Mouse (Mus musculus) gastrocnemius, postnatal 14 days (tissue): Measurements from ENCODE around the gene Mmp14. TPM values are rescaled to one million over a fixed set of nuclear protein-coding genes. Genes with fewer than 3 reads are reported as not detected.

Source experiments
- DNase-seq: peaks from one replicate; pipeline ENCODE4 v3.0.0; 2021; ENCODE audit warnings: mixed read lengths
- intact Hi-C: fragments of 180-260 bp; cut with DNase I; formaldehyde crosslinking; loops from one replicate; pipeline ENCODE4 v1.15.1; 2025; ENCODE audit warnings: low total_unique reads
- long read RNA-seq, 2 experiments: library from polyadenylated mRNA; stranded (forward); transcript quantifications; one replicate each; pipeline ENCODE4 v2.0.0; 2021
- total RNA-seq, 2 experiments: library from RNA; stranded (reverse); gene quantifications; 2 replicates each; pipeline ENCODE4 v1.2.3; 2021

Mmp14 gene
- total RNA-seq: 10 to 100 TPM; 52.0 to 68.1 TPM
- long read RNA-seq, experiment 1, transcript Mmp14-201 (10 exons, 2,596 nt): major isoform, 30 of 36 reads
- long read RNA-seq, experiment 1, partial matches to known transcripts: 3 of 36 reads
- long read RNA-seq, experiment 1, other reads (novel, unspliced or antisense): 3 of 36 reads
- long read RNA-seq, experiment 2, transcript Mmp14-201 (10 exons, 2,596 nt): major isoform, 30 of 35 reads
- long read RNA-seq, experiment 2, partial matches to known transcripts: 2 of 35 reads
- long read RNA-seq, experiment 2, other reads (novel, unspliced or antisense): 3 of 35 reads

DNA sequence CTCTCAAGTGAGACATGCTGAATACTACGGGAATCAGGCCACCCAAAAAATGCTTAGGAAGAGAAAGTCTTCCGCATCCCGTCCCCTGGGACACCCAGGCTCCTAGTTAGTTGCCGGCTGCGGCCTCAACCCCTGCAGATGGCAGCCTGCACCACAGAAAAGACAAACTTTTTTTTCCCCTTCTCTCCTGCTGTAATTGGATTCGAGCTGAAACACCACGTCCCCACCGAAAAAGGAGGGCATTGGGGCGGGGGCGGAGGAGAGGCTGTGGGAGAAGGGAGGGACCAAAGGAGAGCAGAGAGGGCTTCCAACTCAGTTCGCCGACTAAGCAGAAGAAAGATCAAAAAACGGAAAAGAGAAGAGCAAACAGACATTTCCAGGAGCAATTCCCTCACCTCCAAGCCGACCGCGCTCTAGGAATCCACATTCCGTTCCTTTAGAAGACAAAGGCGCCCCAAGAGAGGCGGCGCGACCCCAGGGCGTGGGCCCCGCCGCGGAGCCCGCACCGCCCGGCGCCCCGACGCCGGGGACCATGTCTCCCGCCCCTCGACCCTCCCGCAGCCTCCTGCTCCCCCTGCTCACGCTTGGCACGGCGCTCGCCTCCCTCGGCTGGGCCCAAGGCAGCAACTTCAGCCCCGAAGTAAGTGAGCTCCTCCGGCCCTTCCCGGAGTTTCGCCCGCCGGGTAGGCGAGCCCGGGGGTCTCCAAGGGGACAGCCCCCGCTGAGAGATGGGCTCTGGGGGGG lies at the start of gene Mmp14:
TSS of gene Mmp14 (plus strand) at position 279 of the 744 bp plus-strand sequence.
- DNase-seq: peak; percentile 82
- intact Hi-C loops: no loop called here

DNA sequence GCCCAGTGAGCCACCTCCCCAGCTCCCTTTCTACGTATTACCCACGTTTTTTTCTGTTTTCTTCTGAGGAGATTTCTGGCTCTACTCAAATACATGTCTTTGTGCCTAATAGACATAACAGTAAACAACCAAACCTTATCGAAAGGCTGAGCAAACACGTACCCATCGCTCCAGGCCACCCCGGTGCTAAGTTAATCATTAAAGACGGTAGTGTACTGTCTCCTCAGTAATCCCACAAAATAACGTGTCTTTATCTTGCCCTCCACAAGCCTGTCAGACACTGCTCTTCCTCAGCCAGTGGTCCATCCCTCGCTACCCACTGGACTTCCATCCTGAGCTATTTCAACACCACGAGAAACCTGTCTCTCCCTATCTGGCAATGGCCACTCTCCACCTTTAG lies 49.6 kb upstream of the Mmp14 start:
- intact Hi-C loops: no loop called here

DNA sequence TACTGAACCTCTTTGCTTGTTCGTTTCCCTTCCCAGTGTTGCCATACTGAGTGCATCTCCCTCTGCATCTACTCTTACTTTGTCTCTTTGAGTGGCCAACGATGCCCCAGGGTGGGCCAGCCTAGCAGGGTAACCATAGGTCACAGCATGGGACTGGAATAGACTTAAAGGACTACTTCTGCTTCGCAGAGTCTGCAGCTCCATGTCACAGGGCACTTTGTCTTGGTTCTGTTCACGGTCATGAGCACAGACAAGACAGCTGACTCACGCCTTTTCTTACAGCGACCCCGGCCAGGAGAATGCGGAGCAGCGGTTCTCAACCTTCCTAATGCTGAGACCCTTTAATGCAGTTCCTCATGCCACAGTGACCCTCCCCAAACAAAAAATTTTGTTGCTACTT lies 48.8 kb upstream of the Mmp14 start:
- no peak for DNase-seq
- intact Hi-C loops: no loop called here

More for the DNA sequence above, 49.6 kb upstream of the Mmp14 start:
- no peak for DNase-seq

DNA sequence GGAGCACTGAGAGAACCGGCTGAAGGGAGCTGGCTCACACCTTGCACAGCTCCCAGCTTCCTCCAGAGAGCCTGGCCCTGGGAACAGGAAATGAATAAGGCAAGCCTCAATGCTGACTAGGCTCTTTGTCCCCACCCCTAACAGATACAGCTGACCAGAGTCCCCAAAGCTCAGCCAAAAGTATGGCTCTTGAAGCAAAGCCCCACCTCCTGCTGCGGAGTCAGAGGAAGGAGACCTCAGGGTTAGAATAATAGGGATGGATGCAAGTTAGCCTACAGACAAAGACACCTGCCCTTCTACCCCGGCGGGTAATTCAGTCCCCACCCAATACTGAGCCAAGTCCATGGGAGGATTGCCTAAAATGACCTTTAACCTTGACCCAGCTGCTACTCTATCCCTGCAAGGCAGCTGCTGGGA lies 48.0 kb upstream of the Mmp14 start:
- DNase-seq: no peak
- intact Hi-C loops: no loop called here

DNA sequence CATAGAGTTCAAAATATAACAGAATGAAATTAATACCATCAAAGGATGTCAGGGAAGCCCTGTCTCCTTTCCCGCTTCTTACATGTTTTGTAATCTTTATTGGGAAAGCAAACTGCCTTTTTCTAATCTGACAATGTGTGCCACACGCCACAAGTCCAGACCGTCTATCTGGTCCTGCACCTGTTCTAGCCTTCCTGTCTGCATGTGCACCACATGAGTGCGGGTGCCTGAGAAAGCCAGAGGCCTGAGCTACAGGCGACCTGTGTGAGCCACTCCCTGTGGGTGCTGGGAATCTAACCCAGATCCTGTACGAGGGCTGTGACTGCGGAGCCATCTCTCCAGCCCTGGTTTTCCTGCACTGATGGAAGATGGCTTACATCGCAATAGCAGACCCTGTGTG lies 47.0 kb upstream of the Mmp14 start:
- intact Hi-C loops: no loop called here
- DNase-seq: no peak

DNA sequence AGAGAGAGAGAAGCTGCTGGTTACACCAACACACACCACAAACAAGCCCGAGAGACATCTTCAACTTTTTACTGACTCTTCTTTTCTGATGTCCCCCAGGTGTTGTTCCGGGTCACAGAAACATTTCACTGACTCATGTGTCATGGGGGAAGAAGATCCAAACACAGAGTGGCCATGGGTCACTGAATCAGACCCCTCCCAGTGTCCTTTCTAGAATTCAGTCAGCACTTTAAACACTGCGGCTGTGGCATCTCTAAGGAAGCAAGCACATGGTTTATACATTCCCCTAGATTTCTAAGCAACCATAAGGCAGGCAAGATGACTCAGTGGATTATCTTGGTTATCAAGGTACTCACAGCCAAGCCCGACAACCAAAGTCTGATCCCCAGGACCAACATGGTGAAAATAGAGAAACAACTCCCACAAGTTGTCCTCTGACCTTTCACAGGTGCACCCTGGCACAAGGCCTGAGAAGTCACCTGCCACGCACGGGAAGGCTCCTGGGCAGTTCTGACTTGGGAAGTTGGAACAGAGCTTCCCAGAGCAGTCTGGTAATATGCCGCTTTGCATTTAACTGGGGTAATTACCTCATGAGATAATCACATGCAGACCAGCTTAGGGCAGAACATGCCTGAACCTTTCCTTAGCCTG lies 45.3 kb upstream of the Mmp14 start:
- intact Hi-C loops: no loop called here

DNA sequence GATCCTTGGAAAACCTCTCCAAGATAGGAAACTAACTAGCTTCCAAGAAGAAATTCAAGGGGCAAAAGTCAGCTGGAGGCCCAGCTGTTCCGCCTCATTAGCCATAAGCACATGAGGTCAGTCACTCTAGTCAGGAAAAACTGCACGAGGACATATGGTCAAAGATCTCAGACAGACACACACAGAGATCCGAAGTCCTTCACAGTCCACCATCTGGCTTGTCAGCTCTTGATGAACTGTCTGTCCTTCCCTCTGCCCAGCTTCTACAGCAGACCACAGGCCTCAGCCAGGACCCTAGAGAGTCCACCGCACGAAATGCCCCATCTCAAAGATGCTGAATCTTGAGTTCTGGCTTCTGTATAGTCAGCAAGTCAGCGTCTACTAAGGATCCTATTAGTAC lies 43.9 kb upstream of the Mmp14 start:
- no peak for DNase-seq
- intact Hi-C loops: no loop called here

More for the DNA sequence above, 45.3 kb upstream of the Mmp14 start:
- no peak for DNase-seq

DNA sequence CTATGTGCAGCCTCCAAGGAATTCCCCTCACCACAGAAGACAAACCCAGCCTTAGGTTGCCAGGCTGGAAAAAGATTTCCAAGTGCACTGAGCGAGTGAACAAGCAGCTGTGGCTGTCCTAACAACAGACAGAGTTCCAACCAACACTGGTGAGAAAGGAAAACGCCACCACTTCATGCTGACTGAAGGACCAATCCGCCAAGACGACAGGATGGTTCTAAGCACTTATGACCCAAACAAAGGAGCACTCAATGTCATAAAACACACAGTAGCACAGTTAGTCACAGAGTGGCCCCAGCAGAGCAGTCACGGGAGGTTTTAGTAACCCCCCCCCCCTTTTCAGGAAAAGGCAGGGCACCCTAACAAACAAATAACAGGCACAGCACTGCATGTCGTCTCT lies 40.6 kb upstream of the Mmp14 start:
- no peak for DNase-seq
- intact Hi-C loops: no loop called here

DNA sequence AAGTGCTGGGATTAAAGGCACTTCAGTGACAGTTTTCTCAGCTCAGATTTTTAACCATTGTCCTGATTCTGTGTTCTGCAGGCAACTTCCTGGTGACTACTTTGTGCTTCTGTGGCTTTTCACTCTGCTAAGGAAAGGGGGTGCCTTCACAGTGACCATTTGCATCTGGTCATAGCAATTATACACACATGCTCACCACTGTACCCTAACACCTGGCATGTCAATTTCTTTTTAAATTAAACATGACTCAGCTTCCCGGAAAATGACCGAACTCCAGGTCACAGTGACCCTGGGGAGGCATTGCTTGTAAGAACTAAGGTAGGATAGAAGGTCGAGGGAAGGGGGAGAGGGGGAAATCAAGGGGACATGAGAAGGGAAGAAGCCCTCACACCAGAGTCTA lies 37.6 kb upstream of the Mmp14 start:
- intact Hi-C loops: no loop called here
- DNase-seq: no peak

DNA sequence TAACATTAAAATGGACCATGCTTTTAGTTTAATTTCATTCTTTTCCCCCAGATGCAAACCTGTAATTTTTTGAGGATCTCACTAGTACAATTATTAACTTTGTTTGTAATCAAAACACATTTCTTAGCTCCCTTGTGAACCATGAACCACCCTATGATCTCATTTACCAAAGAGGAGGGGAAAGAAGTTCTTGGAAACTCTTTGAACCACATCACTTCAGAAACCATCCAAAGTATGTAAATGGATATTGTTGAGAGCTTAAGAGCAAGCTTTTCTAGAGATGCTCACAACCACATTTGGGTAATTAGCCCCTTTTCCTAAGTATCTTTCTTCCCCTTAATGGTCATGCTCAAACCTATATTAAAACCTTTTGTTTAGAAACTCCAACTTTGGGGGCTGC lies 37.1 kb upstream of the Mmp14 start:
- DNase-seq: no peak
- intact Hi-C loops: no loop called here

DNA sequence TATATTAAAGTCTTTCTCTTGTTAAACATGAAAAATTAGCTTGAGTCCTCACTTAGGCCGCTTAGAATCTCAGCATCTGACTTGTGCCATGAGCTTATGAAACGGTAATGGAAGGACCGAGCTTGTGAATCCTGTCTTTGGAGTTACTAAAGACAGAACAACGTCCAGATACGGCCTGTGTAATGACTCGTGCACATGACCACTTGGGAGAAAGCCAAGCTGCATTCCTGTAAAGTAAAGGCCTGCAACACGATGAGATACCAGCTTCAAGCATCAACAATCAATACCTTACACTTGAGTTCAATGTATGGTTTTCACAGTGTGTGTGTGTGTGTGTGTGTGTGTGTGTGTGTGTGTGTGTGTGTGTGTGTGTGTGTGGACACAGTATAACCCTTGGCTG lies 34.7 kb upstream of the Mmp14 start:
- intact Hi-C loops: no loop called here
- DNase-seq: no peak

DNA sequence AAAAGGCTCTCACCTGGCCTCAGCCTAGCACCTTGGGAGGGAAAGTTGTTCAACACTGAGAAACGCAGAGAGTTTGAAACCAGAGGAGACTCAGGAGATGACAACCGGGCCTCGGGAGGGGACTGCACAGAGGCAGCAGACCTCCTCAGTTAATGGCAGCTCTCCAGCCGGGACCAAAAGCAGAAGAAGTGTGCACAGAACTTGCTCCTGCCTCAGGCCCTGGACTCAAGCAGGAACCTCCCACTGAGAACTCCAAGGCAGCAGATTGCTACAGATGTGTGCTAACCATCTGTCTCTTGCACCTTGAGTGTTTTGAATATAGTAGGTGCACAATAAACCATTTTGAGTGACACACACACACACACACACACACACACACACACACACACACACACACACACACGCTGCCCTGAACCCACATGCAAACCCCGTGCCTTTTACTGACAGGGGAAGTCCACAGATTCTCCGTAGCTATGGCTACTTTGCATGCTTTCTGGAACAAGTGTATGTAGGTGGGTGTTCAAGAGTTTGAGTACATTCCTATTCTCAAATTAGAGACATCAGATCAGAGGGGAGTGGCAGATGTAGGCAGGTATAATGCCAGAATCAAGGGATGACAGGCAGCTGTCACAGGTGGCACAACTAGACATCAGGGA lies 33.4 kb upstream of the Mmp14 start:
- intact Hi-C loops: no loop called here
- DNase-seq: no peak

DNA sequence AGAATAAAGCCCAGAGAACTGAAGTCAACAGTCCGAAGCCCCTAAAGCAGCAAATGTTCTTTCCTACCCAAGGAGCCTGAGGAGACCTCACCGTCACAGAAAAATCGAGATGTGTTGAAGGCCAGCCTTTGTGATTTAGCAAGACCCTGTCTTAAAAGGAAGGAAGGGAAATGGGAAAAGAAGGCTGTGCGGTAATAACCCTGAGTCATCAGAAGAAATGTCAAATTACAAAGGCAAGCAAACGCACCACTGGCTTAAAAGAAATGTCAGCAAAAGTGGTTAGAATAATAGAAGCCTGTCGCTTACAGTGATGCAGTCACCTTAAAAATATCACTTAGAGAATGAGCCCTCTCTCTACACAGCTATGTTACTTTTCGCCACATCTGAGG lies 32.9 kb upstream of the Mmp14 start:
- no peak for DNase-seq
- intact Hi-C loops: no loop called here

DNA sequence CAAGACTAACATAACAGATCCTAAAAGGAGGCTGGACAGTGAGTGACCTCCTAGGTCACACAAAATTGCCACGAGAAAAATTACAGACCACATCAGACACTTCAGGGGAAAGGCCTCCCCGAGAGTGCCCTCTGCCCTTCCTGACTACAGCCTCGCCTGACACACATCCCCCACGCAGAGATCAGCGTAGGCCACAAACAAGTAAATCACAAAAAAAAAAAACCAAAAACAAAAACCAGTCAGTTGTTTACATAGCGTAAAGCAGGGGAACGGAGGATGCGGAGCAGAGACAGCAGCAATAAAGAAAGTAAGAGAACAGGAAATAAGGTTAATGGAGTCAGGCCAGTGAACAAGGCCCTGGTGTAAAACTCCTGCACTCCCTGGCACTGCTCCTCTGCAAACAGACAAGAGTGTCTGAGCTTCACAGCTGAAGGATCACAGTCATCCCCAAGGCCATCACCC lies 32.5 kb upstream of the Mmp14 start:
- no peak for DNase-seq
- intact Hi-C loops: no loop called here

DNA sequence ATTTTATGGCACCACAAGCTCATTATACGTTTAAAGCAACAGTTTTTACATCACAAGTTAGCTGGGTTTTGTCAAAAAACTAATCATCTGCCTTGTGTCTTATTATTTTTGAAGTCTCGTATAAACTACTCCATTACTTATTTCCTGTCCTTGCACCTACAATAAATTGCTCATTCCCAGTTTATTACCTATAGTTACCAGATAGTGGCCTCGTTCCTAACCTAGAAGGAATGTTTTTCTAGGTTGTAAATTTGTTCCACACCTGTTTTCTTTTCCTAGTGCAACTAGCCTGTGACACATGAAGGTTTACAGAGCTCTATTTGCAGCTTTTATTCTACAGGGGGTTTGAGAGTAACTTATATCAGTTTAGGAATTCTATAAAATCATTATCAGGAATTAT lies 29.7 kb upstream of the Mmp14 start:
- intact Hi-C loops: no loop called here
- DNase-seq: no peak

DNA sequence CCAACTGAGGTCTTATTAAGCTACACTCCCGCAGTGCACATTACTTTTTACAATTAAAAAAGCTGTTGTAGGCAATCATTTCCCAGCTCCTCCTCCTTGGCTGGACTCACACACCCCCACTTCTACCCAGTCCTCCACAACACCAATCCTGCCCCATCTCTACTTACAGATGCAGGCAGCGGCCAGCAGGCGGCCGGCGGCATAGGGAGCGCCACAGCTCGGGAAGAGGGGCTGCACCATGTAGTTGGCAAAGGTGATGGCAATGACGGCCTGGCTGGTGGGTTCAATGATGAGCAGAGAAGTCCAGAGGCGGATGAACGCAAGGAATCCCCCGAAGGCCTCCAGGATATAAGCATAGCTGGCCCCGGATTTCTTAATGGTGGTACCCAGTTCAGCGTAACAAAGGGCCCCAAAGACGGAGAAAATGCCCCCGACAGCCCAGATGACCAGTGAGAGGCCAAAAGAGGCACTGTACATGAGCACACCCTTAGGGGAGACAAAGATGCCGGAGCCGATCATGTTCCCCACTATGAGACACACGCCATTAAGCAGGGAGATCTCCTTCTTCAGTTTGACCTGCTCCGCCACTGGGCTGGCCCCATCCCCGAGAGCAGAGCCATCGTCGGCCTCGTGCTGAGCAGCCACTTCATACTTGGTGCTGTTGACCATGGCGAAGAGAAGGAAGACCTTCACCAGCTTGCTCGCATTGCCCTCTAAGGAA lies 22.9 kb upstream of the Mmp14 start:
- intact Hi-C loops: no loop called here
- no peak for DNase-seq

DNA sequence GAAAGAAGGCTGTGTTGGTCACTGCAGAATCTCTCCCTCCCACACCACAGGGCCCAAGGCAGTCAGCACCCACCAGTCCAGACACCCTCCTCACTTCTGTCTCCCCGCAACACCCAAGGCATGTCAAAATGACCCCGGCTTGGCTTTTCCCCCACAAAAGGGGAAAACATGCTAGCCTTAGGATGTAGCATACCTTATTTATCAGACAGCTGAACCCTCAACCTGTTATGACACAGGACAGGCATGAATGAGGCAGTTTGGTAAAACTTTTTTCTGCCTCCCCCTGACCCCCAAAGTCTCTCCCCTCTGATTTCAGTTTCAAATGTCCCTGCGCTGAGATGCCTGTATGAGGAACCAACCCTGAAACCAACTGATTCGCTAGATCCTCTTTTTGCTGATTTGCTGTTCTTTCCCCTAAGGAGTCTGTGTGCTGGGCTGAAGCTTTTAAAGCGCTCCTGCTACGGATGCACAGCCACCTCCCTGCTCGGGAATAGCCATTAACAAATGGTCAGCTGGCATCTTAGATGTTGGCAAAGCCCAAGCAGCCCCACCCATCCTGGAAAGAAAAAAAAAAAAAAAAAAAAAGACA lies 22.3 kb upstream of the Mmp14 start:
- intact Hi-C loops: no loop called here
- DNase-seq: no peak

DNA sequence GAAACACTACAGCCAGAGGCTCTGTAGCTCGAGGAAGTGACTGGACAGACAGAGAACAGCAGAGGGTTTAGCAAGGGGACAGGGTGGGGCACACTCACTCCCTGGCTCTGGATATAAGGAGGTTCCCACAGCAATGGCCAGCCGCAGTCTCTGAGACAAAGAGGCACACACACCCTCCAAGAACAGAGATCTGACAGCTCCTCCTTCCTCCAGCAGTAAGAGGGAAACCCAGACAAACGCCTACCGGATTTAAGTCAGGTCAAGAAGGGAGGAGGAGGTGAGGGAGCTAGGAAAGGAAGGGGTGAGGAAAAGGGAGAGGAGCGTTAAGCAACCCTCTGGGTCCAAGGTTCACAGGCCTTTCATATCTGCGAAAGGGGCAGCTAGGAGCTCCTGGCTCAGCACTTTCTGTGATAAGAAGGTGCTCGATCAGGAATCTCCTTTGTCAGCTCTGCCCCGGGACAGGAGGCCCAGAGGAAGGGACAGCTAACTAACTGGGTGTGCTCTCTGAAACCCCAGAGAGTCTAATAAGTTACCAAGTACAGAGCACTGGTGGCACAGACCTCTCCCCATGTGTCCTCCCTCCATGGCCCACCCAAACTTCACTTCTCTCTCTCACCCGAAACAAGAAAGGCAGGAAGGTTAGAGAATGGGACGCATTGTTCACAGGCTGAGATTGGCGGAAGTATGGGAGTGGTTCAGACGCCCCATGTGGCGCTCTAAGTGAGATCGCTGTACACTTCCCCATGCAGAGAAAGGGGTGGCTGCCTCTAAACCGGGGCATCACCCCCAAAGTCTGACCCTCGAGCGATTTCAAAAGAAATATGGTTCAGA lies 21.2 kb upstream of the Mmp14 start:
- peak; percentile 45 for DNase-seq

More for the DNA sequence above, 21.2 kb upstream of the Mmp14 start:
- intact Hi-C loops: loop anchor here (5.0 kb wide), 1 partner anchor 168 kb away; no protein-coding TSS in a partner anchor
